Mouse (Mus musculus) stomach, embryonic 15.5 days (tissue): Measurements from ENCODE around the gene Rpa1. TPM values are rescaled to one million over a fixed set of nuclear protein-coding genes. Genes with fewer than 3 reads are reported as not detected.
"Not testable (repeated sequence)": the region's sequence is repeated elsewhere in the genome, so short reads cannot be mapped to it uniquely, and the experiment has no call there.

Source experiments
- ATAC-seq: fragments of 200-750 bp; cut with Nextera tagmentation; 2 replicates; pipeline ENCODE4 v1.8.0; 2017; ENCODE audit warnings: low read depth, moderate number of reproducible peaks, moderate TSS enrichment; ENCODE audit not compliant: insufficient read depth, low FRiP score
- H3K27ac ChIP-seq: fragments of 300-500 bp; sonication (generic); 2 replicates; pipeline ENCODE4 v1.5.1; 2015; ENCODE audit warnings: mild to moderate bottlenecking, inconsistent platforms
- H3K27me3 ChIP-seq: fragments of 300-500 bp; sonication (generic); replicated peaks from 2 replicates; pipeline ENCODE4 v1.6.1; 2015; ENCODE audit warnings: inconsistent platforms
- H3K36me3 ChIP-seq: fragments of 300-500 bp; sonication (generic); 2 replicates; pipeline ENCODE4 v1.6.1; 2015; ENCODE audit warnings: inconsistent platforms
- H3K4me1 ChIP-seq: fragments of 300-500 bp; sonication (generic); 2 replicates; pipeline ENCODE4 v1.6.1; 2015; ENCODE audit warnings: inconsistent platforms
- H3K4me2 ChIP-seq: fragments of 300-500 bp; sonication (generic); 2 replicates; pipeline ENCODE4 v1.6.1; 2015; ENCODE audit warnings: mild to moderate bottlenecking, inconsistent platforms
- H3K4me3 ChIP-seq: fragments of 300-500 bp; sonication (generic); replicated peaks from 2 replicates; pipeline ENCODE4 v1.5.1; 2015; ENCODE audit warnings: inconsistent platforms
- H3K9ac ChIP-seq: fragments of 300-500 bp; sonication (generic); 2 replicates; pipeline ENCODE4 v1.6.1; 2015; ENCODE audit warnings: inconsistent platforms
- H3K9me3 ChIP-seq: fragments of 300-500 bp; sonication (generic); 2 replicates; pipeline ENCODE4 v1.6.1; 2016; ENCODE audit warnings: inconsistent platforms
- WGBS: fragments of 180-500 bp; shearing (Covaris S2); methylation state at CpG from one replicate; pipeline ENCODE4 v1.1.7; 2015; 5-methylcytosine and 5-hydroxymethylcytosine counted together
- polyA plus RNA-seq: library from polyadenylated mRNA; unstranded; fragments of >200 nt; fragmentation: Nextera tagmentation; extraction: Ambion mirVana; gene quantifications from 2 replicates; pipeline ENCODE4 v1.2.1, GENCODE M21; 2015

The Rpa1 gene
- polyA plus RNA-seq: 98.5 and 101 TPM in 2 replicates

- no peaks in the 10 kb centered on the region for H3K36me3 ChIP-seq
- peaks cover 10% of the 10 kb centered on the region for H3K4me1 ChIP-seq
- H3K27me3 ChIP-seq: no peaks in the 10 kb centered on the region
- H3K9me3 ChIP-seq: no peaks in the 10 kb centered on the region
- WGBS: under 1% methylated on average over 56 of the region's 56 CpGs
- H3K4me2 ChIP-seq: peak within 1 kb of the TSS; percentile 87
- peak within 1 kb of the TSS; percentile 78 for H3K27ac ChIP-seq
- peak; percentile 100 for ATAC-seq
- H3K9ac ChIP-seq: peak within 1 kb of the TSS; percentile 73
- H3K4me3 ChIP-seq: peak within 1 kb of the TSS; percentile 98
Observed at GRCm38 (mm10) chr11:75348199-75348889, at the start of gene Rpa1, which contains the start of gene Smyd4. Gene Rpa1, minus strand, starts transcription at chr11:75348324. Gene Smyd4, plus strand, starts transcription at chr11:75348433.

GRCm38 (mm10) chr11:75397452-75397851 lies 49.3 kb upstream of the Rpa1 start:
- H3K4me3 ChIP-seq: no peak overlapping the region
- H3K9me3 ChIP-seq: no peaks in the 10 kb centered on the region
- no peak overlapping the region for H3K4me2 ChIP-seq
- H3K36me3 ChIP-seq: no peaks in the 10 kb centered on the region
- no peak overlapping the region for H3K27ac ChIP-seq
- H3K9ac ChIP-seq: no peak overlapping the region
- H3K4me1 ChIP-seq: no peaks in the 10 kb centered on the region
- H3K27me3 ChIP-seq: no peaks in the 10 kb centered on the region
- ATAC-seq: no peak
- 73% methylated on average over 7 of the region's 7 CpGs for WGBS

- Histone ChIP-seq H3K9me3 (no peaks in the 10 kb centered on the region), H3K9ac (no peak overlapping the region), H3K4me1 (no peaks in the 10 kb centered on the region), H3K27ac (no peak overlapping the region), H3K4me3 (no peak overlapping the region), H3K27me3 (no peaks in the 10 kb centered on the region), H3K4me2 (no peak overlapping the region), H3K36me3 (no peaks in the 10 kb centered on the region)
- WGBS: 61% methylated on average over 1 of the region's 1 CpGs
- no peak for ATAC-seq
Observed at GRCm38 (mm10) chr11:75395611-75396010, 47.5 kb upstream of the Rpa1 start.

GRCm38 (mm10) chr11:75383529-75383928 lies 35.4 kb upstream of the Rpa1 start:
- H3K4me3 ChIP-seq, H3K27ac ChIP-seq: not testable (repeated sequence)
- 43% methylated on average over 3 of the region's 3 CpGs for WGBS

GRCm38 (mm10) chr11:75378786-75379185 lies 30.7 kb upstream of the Rpa1 start:
- 90% methylated on average over 2 of the region's 2 CpGs for WGBS
- ATAC-seq, H3K4me1 ChIP-seq: not testable (repeated sequence)

More at GRCm38 (mm10) chr11:75383529-75383928, 35.4 kb upstream of the Rpa1 start:
- not testable (repeated sequence) for H3K4me1 ChIP-seq, H3K27me3 ChIP-seq, H3K4me2 ChIP-seq, H3K36me3 ChIP-seq, ATAC-seq, H3K9me3 ChIP-seq, H3K9ac ChIP-seq

GRCm38 (mm10) chr11:75377125-75377524 lies 29.0 kb upstream of the Rpa1 start:
- ATAC-seq: no peak
- Histone ChIP-seq H3K4me1 (no peaks in the 10 kb centered on the region), H3K4me3 (no peak overlapping the region), H3K36me3 (no peaks in the 10 kb centered on the region), H3K9ac (no peak overlapping the region), H3K27ac (no peak overlapping the region), H3K27me3 (no peaks in the 10 kb centered on the region), H3K4me2 (no peak overlapping the region), H3K9me3 (no peaks in the 10 kb centered on the region)
- WGBS: 83% methylated on average over 1 of the region's 1 CpGs

More at GRCm38 (mm10) chr11:75378786-75379185, 30.7 kb upstream of the Rpa1 start:
- not testable (repeated sequence) for H3K4me2 ChIP-seq, H3K36me3 ChIP-seq, H3K9me3 ChIP-seq, H3K27ac ChIP-seq, H3K9ac ChIP-seq, H3K27me3 ChIP-seq, H3K4me3 ChIP-seq

GRCm38 (mm10) chr11:75355475-75355874 lies 7.4 kb upstream of the Rpa1 start:
- Histone ChIP-seq H3K9ac (no peak overlapping the region), H3K36me3 (no peaks in the 10 kb centered on the region), H3K4me1 (no peaks in the 10 kb centered on the region)

GRCm38 (mm10) chr11:75351225-75351624 lies 3.1 kb upstream of the Rpa1 start:
- Histone ChIP-seq H3K4me1 (peaks cover 7% of the 10 kb centered on the region), H3K36me3 (no peaks in the 10 kb centered on the region), H3K4me2 (no peak overlapping the region), H3K4me3 (no peak overlapping the region), H3K9me3 (no peaks in the 10 kb centered on the region), H3K27me3 (no peaks in the 10 kb centered on the region), H3K9ac (no peak overlapping the region), H3K27ac (no peak overlapping the region)
- no peak for ATAC-seq

More at GRCm38 (mm10) chr11:75355475-75355874, 7.4 kb upstream of the Rpa1 start:
- Histone ChIP-seq H3K27me3 (no peaks in the 10 kb centered on the region), H3K27ac (no peak overlapping the region), H3K4me2 (no peak overlapping the region), H3K9me3 (no peaks in the 10 kb centered on the region), H3K4me3 (no peak overlapping the region)
- 82% methylated on average over 1 of the region's 1 CpGs for WGBS
- no peak for ATAC-seq

- Histone ChIP-seq H3K27ac (peak overlapping the region; percentile 78), H3K4me1 (peaks cover 7% of the 10 kb centered on the region), H3K27me3 (no peaks in the 10 kb centered on the region), H3K4me2 (peak overlapping the region; percentile 87), H3K4me3 (peak overlapping the region; percentile 98), H3K9ac (peak overlapping the region; percentile 69), H3K9me3 (no peaks in the 10 kb centered on the region), H3K36me3 (no peaks in the 10 kb centered on the region)
- 39% methylated on average over 10 of the region's 10 CpGs for WGBS
- ATAC-seq: no peak
Observed at GRCm38 (mm10) chr11:75348890-75349261, 752 bp upstream of the Rpa1 start.

GRCm38 (mm10) chr11:75347596-75347995 lies 528 bp downstream of the Rpa1 start:
- no peak for ATAC-seq

GRCm38 (mm10) chr11:75347188-75347585 lies 937 bp downstream of the Rpa1 start:
- Histone ChIP-seq H3K36me3 (no peaks in the 10 kb centered on the region), H3K4me2 (peak overlapping the region; percentile 87), H3K4me1 (peaks cover 10% of the 10 kb centered on the region), H3K4me3 (peak overlapping the region; percentile 98), H3K9me3 (no peaks in the 10 kb centered on the region), H3K27ac (peak overlapping the region; percentile 52; the same call in 1 of the 2 replicates), H3K9ac (peak overlapping the region; percentile 73; the same call in 1 of the 2 replicates), H3K27me3 (no peaks in the 10 kb centered on the region)
- 35% methylated on average over 10 of the region's 10 CpGs for WGBS
- ATAC-seq: no peak

More at GRCm38 (mm10) chr11:75347596-75347995, 528 bp downstream of the Rpa1 start:
- peak overlapping the region; percentile 98 for H3K4me3 ChIP-seq
- peak overlapping the region; percentile 87 for H3K4me2 ChIP-seq
- under 1% methylated on average over 10 of the region's 10 CpGs for WGBS
- H3K27ac ChIP-seq: peak overlapping the region; percentile 52
- H3K9me3 ChIP-seq: no peaks in the 10 kb centered on the region
- H3K36me3 ChIP-seq: no peaks in the 10 kb centered on the region
- H3K4me1 ChIP-seq: peaks cover 10% of the 10 kb centered on the region
- H3K9ac ChIP-seq: peak overlapping the region; percentile 73
- no peaks in the 10 kb centered on the region for H3K27me3 ChIP-seq

- Histone ChIP-seq H3K9ac (no peak overlapping the region), H3K27me3 (no peaks in the 10 kb centered on the region), H3K27ac (no peak overlapping the region), H3K4me2 (peak overlapping the region; percentile 87), H3K36me3 (no peaks in the 10 kb centered on the region), H3K9me3 (no peaks in the 10 kb centered on the region), H3K4me3 (peak overlapping the region; percentile 98; the same call in 1 of the 2 replicates), H3K4me1 (peaks cover 10% of the 10 kb centered on the region)
- WGBS: 41% methylated on average over 4 of the region's 4 CpGs
- ATAC-seq: no peak
Observed at GRCm38 (mm10) chr11:75346556-75347187, 1.5 kb downstream of the Rpa1 start.
